16 mouse cellular contexts compared by ENCODE assay signal in genomic region chr2:152084298-152084697, GRCm38 (mm10). TPM values are rescaled to one million over a fixed set of nuclear protein-coding genes. Genes with fewer than 3 reads are reported as not detected.
DNase-seq lines count a peak whose midpoint lies in the region; ATAC-seq and TF ChIP-seq lines count a peak whose summit lies in the region.
"Had no signal": no experiment of that assay in that cellular context is flagged by ENCODE, and none has a peak within 500 bp of the region (broad histone marks: within the 10 kb centered on the region; RNA-seq: fewer than 3 reads in every experiment).

No protein-coding gene starts in this region.

- H3K36me3 ChIP-seq in forebrain, postnatal 0 days (ENCODE audit: insufficient read depth): peaks cover 11% of the 10 kb centered on the region
- H3K36me3 ChIP-seq in midbrain, embryonic 12.5 days: peaks cover 7% of the 10 kb centered on the region; the same call in 1 of the 2 replicates
- H3K36me3 ChIP-seq: limb, embryonic 15.5 days; lung, embryonic 15.5 days had no signal

- peak overlapping the region; percentile 94 for H3K9ac ChIP-seq in forebrain, postnatal 0 days
- H3K9ac ChIP-seq in midbrain, embryonic 12.5 days (replicated peaks): peak overlapping the region; percentile 81
- H3K9ac ChIP-seq: limb, embryonic 15.5 days; lung, embryonic 15.5 days had no signal

- H3K4me1 ChIP-seq in forebrain, postnatal 0 days (ENCODE audit: insufficient read depth): peaks cover 23% of the 10 kb centered on the region
- peaks cover 62% of the 10 kb centered on the region for H3K4me1 ChIP-seq in midbrain, embryonic 12.5 days

- H3K27me3 ChIP-seq in forebrain, postnatal 0 days (ENCODE audit: insufficient read depth, low read length): no peaks in the 10 kb centered on the region
- peaks cover 27% of the 10 kb centered on the region for H3K27me3 ChIP-seq in midbrain, embryonic 12.5 days

- H3K4me2 ChIP-seq in forebrain, postnatal 0 days (ENCODE audit: low read depth): peak overlapping the region; percentile 81
- peak overlapping the region; percentile 75 for H3K4me2 ChIP-seq in midbrain, embryonic 12.5 days (replicated peaks)
- H3K4me2 ChIP-seq: limb, embryonic 15.5 days; lung, embryonic 15.5 days had no signal

- H3K27ac ChIP-seq in layer of hippocampus, adult 2 months: peak overlapping the region; percentile 57; the same call in 1 of the 2 replicates
- peak overlapping the region; percentile 36 for H3K27ac ChIP-seq in forebrain, postnatal 0 days (ENCODE audit: low read depth, low read length)
- peak overlapping the region; percentile 60; the same call in 1 of the 2 replicates for H3K27ac ChIP-seq in midbrain, embryonic 12.5 days (replicated peaks)
- H3K27ac ChIP-seq: limb, embryonic 15.5 days; lung, embryonic 15.5 days had no signal

- DNase-seq in layer of hippocampus, adult 2 months (ENCODE audit: low spot score in 2 of 2): no peak
- no peak for DNase-seq in layer of hippocampus, adult 8-10 months (ENCODE audit: low spot score in 2 of 2)
- no peak for DNase-seq in forebrain, postnatal 0 days
- DNase-seq in cerebellum, adult 11 months: no peak
- no peak for DNase-seq in heart, postnatal 4 days
- DNase-seq in heart, adult 9 months (ENCODE audit: low spot score in 2 of 2): no peak
- DNase-seq in spleen, postnatal 4 days (ENCODE audit: low spot score in 2 of 2): no peak
- DNase-seq: adrenal gland, postnatal 14 days; gastrocnemius, postnatal 36 days; kidney, postnatal 4 days had no signal

- WGBS in forebrain, postnatal 0 days: 10% methylated on average over 6 of the region's 6 CpGs
- WGBS in midbrain, embryonic 12.5 days: 40% methylated on average over 6 of the region's 6 CpGs

- peak overlapping the region; percentile 40 for H3K4me3 ChIP-seq in layer of hippocampus, adult 2 months
- peak overlapping the region; percentile 80 for H3K4me3 ChIP-seq in forebrain, postnatal 0 days (ENCODE audit: low read depth, low read length)
- H3K4me3 ChIP-seq in midbrain, embryonic 12.5 days: peak overlapping the region; percentile 62
- H3K4me3 ChIP-seq: limb, embryonic 15.5 days; lung, embryonic 15.5 days had no signal

- no peak for ATAC-seq in forebrain, postnatal 0 days
- no peak for ATAC-seq in midbrain, embryonic 12.5 days (ENCODE audit: low FRiP score, low read depth)

- H3K9me3 ChIP-seq in forebrain, postnatal 0 days (ENCODE audit: low read length): no peaks in the 10 kb centered on the region
- H3K9me3 ChIP-seq in midbrain, embryonic 12.5 days: no peaks in the 10 kb centered on the region
- H3K9me3 ChIP-seq: limb, embryonic 15.5 days; lung, embryonic 15.5 days had no signal

- TF ChIP-seq CTCF in layer of hippocampus, adult 2 months (conservative IDR thresholded peaks at IDR 0.05): no peak
- no peak for TF ChIP-seq CTCF in forebrain, postnatal 0 days (IDR thresholded peaks at IDR 0.05; ENCODE audit: low read depth)

RNA-seq across cellular contexts. Expression of gene Scrt2, which starts 3.0 kb away (rescaled TPM):
- 10 to 100 TPM; 24.4 to 25.4 TPM for total RNA-seq in layer of hippocampus, adult 2 months (2021)
- total RNA-seq in layer of hippocampus, adult 8-10 months (2022): 10 to 100 TPM; 16.9 to 20.3 (median 18.4) TPM
- total RNA-seq in forebrain, postnatal 0 days (2014; rRNA removed): 7.4 and 8.5 TPM in 2 replicates
- 3.7 and 4.3 TPM in 2 replicates for polyA plus RNA-seq in forebrain, postnatal 0 days (2015; fragmentation: Nextera tagmentation; extraction: Ambion mirVana)
- 15.3 and 17.1 TPM in 2 replicates for polyA plus RNA-seq in midbrain, embryonic 12.5 days (2016; fragmentation: Nextera tagmentation; extraction: Ambion mirVana)
- total RNA-seq in heart, postnatal 4 days (2021): not detected
- total RNA-seq: gastrocnemius, postnatal 36 days; megakaryocyte, adult 5-6 weeks; neutrophil, adult 5-6 weeks had no signal
- polyA plus RNA-seq: heart, embryonic 14.5 days; limb, embryonic 15.5 days; lung, embryonic 15.5 days had no signal

RNA-seq across cellular contexts. Expression of gene Srxn1, which starts 21.0 kb away (rescaled TPM):
- total RNA-seq in layer of hippocampus, adult 2 months (2021): 10 to 100 TPM; 76.0 to 80.6 TPM
- total RNA-seq in layer of hippocampus, adult 8-10 months (2022): 10 to 100 TPM; 65.7 to 77.7 (median 72.6) TPM
- total RNA-seq in forebrain, postnatal 0 days (2014; rRNA removed): 18.4 and 27.3 TPM in 2 replicates
- 11.9 and 16.4 TPM in 2 replicates for polyA plus RNA-seq in forebrain, postnatal 0 days (2015; fragmentation: Nextera tagmentation; extraction: Ambion mirVana)
- 14.3 and 15.2 TPM in 2 replicates for polyA plus RNA-seq in midbrain, embryonic 12.5 days (2016; fragmentation: Nextera tagmentation; extraction: Ambion mirVana)
- 1 to 10 TPM; 9.0 TPM for total RNA-seq in heart, postnatal 4 days (2021)

RNA-seq across cellular contexts. Expression of gene Tcf15, which starts 59.1 kb away (rescaled TPM):
- total RNA-seq in layer of hippocampus, adult 2 months (2021): 1 to 10 TPM; 2.7 to 5.1 TPM
- total RNA-seq in layer of hippocampus, adult 8-10 months (2022): 1 to 10 TPM; 2.0 to 3.9 (median 2.7) TPM
- 1.6 TPM in 1 of 2 replicates, not detected in the other for total RNA-seq in forebrain, postnatal 0 days (2014; rRNA removed)
- polyA plus RNA-seq in forebrain, postnatal 0 days (2015; fragmentation: Nextera tagmentation; extraction: Ambion mirVana): 0.69 and 1.1 TPM in 2 replicates
- polyA plus RNA-seq in midbrain, embryonic 12.5 days (2016; fragmentation: Nextera tagmentation; extraction: Ambion mirVana): 3.4 and 3.8 TPM in 2 replicates
- total RNA-seq in heart, postnatal 4 days (2021): 10 to 100 TPM; 29.6 to 38.0 TPM
- total RNA-seq: megakaryocyte, adult 5-6 weeks; neutrophil, adult 5-6 weeks had no signal

Comparison
In these comparisons a context has a peak if more than half of its experiments do, and no peak if none do; other contexts are left out.
1. RNA of gene Tcf15, which starts 59.1 kb away (total RNA-seq): 29.6 to 38.0 TPM in heart, postnatal 4 days; 2.7 to 5.1 TPM in layer of hippocampus, adult 2 months, 2.0 to 3.9 TPM in layer of hippocampus, adult 8-10 months and 1.6 TPM in forebrain, postnatal 0 days; every median in the first group is over 4 times any median in the second.
2. Peak in every context shown above with its lines, with median percentiles within 50 percentile points of each other: H3K27ac ChIP-seq and H3K4me3 ChIP-seq.